Mouse (Mus musculus): Measurements from ENCODE around the gene Nop16. TPM values are rescaled to one million over a fixed set of nuclear protein-coding genes. Genes with fewer than 3 reads are reported as not detected.

Nop16 gene
- total RNA-seq, 2 experiments from 2014 or later, result 40.0 to 41.7 TPM

DNA sequence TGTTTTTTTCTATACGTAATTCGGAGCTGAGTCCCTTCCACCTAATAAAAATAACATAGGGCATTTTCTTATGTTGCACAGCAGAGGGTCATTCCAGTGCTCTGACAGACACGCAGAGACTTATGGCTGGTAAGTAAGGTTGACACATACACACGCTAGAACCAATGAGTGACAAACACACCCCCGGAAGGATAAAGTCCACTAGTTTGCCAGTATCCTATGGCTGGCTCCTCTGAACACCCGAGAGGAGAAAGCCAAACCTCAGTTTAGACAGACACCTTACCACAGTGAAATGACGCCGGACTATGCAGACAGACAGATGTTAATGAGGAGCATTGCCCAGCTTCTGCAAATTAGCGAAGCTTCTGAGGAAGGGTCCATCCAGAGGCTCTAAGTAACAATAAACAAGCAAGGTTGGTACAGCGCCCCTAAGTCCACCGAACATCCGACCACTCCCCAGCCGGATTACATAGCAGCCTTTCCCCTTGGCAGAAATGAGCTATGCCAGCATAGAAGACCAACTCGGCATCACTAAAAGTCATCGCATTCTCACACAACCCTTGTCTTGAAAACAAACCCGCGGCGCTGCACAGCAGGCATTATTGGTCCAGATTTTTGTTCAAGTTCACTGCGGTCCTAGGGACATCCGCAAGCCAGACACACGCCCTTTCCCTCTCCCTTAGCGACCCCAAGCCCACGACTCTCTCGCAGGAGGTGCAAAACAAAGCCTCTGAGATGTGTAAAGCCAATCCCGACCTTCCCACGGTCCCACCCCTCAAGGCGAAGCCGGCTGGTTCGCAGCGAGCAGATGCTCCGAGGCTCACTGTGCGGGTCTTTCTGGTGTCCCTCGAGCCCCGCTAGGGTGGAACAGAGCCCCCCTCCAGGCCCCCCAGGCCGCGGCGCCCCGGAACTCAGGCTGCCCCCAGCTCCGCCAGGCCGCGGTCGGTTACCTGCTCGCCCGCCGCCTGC lies 25.4 kb downstream of the Nop16 start:
- DNase-seq (ENCODE audit: low spot score in 2 of 2), result no peak

- DNase-seq (ENCODE audit: low spot score in 2 of 2), result no peak
These were observed 27.3 kb downstream of the Nop16 start for GRCm38 (mm10) chr13:54562562-54562961.

DNA sequence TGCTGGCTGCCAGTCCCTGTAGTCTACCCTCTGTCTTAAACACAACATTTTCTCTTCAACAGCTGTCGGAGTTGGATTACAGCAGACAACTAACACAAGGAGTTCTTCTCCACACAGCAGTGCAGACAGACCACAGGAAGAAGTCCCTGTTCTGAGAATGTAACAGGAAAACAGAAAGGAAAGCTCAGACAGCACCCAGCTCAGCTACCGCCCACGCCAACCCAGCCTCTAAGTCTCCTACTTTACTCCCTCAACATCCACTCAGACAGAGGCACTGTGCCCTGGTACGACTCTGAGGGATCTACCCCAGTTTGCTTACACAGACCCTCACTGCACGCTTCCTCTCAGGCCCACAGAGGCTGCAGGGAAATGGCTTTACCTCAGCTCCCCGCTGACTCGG lies 29.3 kb downstream of the Nop16 start:
- DNase-seq (ENCODE audit: low spot score in 2 of 2), result no peak

DNA sequence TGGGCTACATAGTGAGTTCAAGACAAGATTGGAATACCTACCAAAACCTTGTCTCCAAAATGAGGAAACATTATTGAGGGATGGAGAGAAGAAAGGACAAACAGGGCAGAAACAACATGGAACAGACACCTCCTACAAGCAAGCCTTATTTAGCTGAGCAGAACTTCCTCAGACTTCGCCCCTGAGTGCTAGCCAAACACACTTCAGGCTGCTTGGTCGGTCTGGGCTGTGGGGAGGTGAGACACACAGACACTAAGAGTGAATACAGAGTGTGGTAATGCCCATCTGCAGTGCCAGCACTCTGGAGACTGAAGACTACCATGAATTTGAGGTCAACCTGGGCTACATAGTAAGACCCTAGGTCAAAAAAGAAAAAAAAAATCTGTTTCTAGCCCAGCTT lies 30.2 kb downstream of the Nop16 start:
- no peak for DNase-seq (ENCODE audit: low spot score in 2 of 2)

GRCm38 (mm10) chr13:54557652-54558051 lies 32.2 kb downstream of the Nop16 start:
- DNase-seq (ENCODE audit: low spot score in 2 of 2), result no peak

GRCm38 (mm10) chr13:54556796-54557195 lies 33.1 kb downstream of the Nop16 start:
- DNase-seq (ENCODE audit: low spot score in 2 of 2), result no peak

DNA sequence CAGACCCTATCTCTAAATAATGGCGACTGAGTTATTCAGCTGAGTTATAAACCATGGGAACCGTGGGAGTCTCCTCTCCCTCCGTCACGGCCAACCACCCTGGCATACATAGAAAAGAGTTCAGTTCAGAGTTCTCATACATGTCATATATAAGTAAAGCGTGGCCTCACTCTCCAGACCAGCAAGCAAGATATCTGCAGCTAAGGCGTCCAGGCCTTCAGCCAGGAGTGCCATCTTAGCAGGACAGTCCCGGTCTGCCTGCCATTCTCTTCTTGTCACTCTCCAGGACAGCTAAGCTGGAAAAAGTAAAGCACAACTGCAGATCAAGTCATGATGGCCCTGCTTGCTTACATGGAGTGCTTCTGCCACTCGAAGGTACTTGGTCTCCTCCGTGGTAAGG lies 33.7 kb downstream of the Nop16 start:
- DNase-seq (ENCODE audit: low spot score in 2 of 2), result no peak

- DNase-seq (ENCODE audit: low spot score in 2 of 2), result no peak
These were observed 41.9 kb downstream of the Nop16 start for GRCm38 (mm10) chr13:54548036-54548435.

Small RNAs within 50 kb of the gene (microRNA-seq; reads per million reads assigned to microRNA genes)
- not detected for gene Gm24195

Other genes starting within 250 kb of the Nop16 start
- 10 to 100 TPM; 46.3 to 50.4 TPM for gene Cplx2, start 218.7 kb downstream of the Nop16 start, total RNA-seq (2021)
- 10 to 100 TPM; 60.2 to 66.0 TPM for gene Thoc3, start 121.2 kb downstream of the Nop16 start, total RNA-seq (2021)
- gene Simc1, start 86.3 kb downstream of the Nop16 start, total RNA-seq (2021), result 10 to 100 TPM; 11.7 to 12.5 TPM
- gene 4833439L19Rik, start 24.7 kb downstream of the Nop16 start, total RNA-seq (2021), result 10 to 100 TPM; 78.0 to 89.7 TPM
- 10 to 100 TPM; 43.9 to 44.2 TPM for gene Arl10, start 15.1 kb downstream of the Nop16 start, total RNA-seq (2021)
- 100 to 1,000 TPM; 193 to 204 TPM for gene Higd2a, start 117 bp upstream of the Nop16 start, total RNA-seq (2021)
- 10 to 100 TPM; 69.3 to 72.2 TPM for gene Cltb, start 21.3 kb upstream of the Nop16 start, total RNA-seq (2021)
- gene Faf2, start 31.7 kb upstream of the Nop16 start, total RNA-seq (2021), result 10 to 100 TPM; 74.5 to 81.4 TPM
- gene Rnf44, start 103.8 kb upstream of the Nop16 start, total RNA-seq (2021), result 100 to 1,000 TPM; 134 to 137 TPM
- gene Cdhr2, start 111.4 kb upstream of the Nop16 start, total RNA-seq (2021), result 1 to 10 TPM; 2.1 to 5.8 TPM
- 10 to 100 TPM; 10.4 to 10.5 TPM for gene Gprin1, start 159.8 kb upstream of the Nop16 start, total RNA-seq (2021)
- 1 to 10 TPM; 3.9 to 4.7 TPM for gene Sncb, start 176.5 kb upstream of the Nop16 start, total RNA-seq (2021)
- not detected for gene Eif4e1b, start 193.9 kb upstream of the Nop16 start, total RNA-seq (2021)
- 10 to 100 TPM; 33.0 to 38.4 TPM for gene Tspan17, start 199.3 kb upstream of the Nop16 start, total RNA-seq (2021)

Measured in adrenal gland, postnatal 4 days (tissue).